Mouse (Mus musculus) heart, adult 9 months (tissue): ENCODE measurements around the gene Mmd.
"Not testable (repeated sequence)": the region's sequence is repeated elsewhere in the genome, so short reads cannot be mapped to it uniquely, and the experiment has no call there.

Experiments
- DNase-seq, 2 experiments: peaks; one replicate each; pipeline ENCODE4 v3.0.0; 2022; ENCODE audit warnings: low spot score in 2 of 2

Mmd gene

DNA sequence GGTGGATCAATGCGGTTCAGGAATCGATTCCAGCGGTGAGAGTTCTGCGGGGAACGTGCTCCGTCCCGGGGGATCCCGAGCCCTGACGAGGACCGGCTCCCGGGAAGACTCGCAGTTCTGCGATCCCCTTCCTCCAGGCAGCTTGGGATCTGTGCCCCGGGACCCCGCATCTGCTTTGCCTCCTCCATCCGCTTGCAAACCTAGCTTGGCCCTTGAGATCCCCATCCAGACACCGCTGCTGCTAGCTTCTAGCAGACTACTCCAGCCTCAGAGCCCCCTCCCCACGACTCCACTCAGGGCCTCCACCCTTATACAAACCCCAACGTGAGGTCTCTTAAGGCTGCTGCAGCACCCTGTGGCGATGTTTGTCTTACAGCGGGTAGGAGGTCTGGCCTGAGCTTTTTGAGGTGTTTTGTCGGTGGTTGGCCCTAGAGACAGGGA lies 465 bp downstream of the Mmd start:
- DNase-seq = no peak

DNA sequence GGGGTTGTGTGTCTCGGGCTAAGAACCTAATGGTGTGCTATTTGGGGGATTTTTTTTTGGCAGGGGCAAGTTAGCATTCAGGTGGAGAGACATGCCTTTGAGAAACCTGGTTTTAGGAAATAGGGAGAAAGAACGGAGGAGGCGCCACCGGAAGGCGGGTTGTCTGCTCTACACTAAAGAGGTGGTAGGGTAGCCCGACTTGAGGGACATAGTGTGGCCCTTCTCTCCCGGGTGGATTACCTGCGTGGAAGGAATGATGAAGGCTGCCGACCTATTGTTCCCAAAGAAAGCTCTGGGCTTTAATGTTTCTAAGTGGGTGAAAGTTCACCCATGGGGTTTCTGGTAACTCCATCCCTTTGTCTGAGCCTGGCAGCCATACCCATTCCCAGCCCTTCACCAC lies 933 bp downstream of the Mmd start:
- DNase-seq = peak in 1 of 2 experiments; percentile 38

DNA sequence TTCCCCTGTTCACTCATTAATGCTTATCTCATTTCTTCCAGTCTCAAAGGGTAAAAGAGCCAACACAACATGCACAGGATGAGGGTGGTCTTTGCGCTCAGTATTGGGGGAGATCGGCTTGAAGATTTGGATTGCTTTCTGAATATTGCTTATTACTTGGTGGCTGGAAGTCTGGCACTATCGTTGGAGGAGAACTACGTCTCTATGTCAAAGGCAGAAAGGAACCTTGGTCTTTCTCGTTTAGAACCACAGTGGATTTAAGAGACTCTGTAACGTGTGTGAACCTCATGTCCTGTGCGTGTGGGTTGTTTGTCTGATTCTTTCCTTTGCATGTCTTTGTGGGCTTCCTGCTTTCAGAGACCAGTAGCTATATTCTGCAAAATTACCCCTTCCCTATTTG lies 1.5 kb downstream of the Mmd start:
- DNase-seq = no peak

DNA sequence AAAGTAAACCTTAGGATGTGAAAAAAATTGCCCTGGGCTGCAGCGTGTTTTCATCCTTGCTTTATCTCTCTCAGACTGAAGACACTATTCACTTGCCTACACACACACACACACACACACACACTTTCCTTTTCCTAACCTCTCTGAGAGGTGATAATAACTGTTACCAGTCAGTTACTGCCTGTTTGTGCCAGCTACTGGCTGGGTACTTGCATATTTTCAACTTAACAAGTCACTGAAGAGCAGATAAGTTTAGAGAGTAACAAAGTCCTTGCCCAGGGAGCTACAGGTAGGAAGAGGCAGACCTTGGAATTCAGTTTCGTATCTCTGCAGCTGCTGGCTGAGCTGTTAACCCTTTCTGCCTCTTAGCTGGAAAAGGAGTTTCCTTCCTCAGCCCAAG lies 2.7 kb downstream of the Mmd start:
- peak; percentile 31 to 35 for DNase-seq

DNA sequence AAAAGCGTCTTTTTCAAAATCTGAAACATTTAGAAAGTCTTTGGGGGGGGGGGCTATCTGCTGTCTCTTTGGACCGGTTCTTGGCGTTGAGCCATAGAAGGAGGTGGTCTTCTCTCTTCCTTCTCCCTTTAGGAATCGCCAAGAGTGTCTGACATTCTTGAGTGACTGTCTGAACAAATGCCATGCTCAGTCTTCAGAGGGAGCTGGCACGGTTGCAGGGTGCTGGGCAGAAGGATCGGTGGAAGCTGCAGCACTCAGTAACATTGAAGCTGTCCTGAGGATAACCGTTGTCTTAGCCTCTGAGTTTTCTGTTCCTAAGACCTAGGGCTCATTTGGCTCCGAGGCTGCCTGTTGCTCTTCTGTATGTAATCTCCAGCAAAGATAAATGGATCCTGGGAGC lies 3.1 kb downstream of the Mmd start:
- DNase-seq = no peak

DNA sequence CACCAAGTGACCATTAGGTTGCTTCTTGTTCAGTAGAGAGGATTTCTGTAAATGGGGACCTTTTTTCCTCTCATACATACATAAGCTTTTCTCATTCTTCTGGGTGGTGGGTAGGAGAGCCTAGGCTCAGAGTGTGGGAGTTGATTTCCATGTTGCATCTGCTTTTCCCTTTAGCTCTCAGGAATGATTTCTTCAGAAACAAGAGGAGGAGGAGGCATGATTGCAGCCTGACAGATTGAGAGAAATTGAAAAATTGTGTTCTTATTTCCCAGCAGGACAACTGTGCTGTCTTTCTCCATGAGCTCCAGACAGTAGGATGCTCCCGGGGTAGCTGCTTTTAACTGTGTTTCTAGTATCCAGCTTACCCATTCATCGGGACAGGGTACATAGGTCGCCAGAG lies 5.3 kb downstream of the Mmd start:
- DNase-seq = no peak

DNA sequence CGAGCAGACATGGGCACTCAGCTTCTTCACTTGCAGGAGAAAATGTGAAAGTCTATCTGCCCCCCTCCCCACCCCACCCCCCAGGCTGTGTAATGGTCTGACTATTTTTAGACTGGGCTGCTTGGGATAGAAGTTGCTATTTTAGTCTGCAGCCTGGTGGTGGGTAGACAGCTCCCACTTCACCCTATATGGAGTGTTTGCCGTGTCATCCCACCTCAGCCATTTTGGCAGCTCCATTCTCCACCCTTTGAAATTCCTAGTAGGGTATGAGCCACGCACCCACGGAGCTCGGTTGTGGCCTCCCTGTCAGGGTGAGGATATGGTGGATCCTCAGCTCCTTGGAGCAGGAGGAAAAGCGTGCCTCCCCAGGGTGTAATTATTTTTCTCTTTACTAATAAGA lies 6.4 kb downstream of the Mmd start:
- peak; percentile 44 to 60 for DNase-seq

DNA sequence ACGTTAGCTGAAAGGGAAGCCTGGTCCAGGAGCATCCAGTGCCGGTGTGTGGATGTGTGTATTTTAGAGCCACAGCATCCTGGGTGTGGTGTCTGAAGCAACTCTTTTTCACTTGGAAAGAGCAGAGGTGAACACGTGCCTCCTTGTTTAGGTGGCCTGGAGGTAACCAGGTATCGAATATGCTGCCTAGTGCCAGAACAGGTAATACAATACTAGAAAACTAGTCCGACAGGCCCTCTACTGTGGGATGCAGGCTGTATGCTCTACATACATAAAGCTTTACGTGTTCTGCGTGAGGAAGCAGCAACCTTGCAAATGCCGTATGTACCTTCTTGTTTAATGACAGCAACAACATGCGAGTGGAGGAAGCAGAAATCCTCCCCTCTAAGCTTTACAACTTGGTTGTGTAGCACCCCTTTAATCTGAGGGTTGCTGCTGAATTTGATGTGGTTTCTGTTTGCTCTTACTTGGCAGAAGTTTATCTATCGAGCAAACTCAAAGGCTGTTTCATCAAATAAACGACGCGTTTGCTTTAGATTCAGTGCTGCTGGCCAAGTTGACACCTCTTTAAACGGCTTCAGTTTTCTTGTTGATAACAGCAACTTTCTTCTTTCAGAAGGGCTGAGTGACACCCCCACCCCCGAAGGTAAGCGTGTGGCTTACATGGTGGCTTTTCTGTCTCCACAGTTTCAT lies 7.7 kb downstream of the Mmd start:
- no peak for DNase-seq

DNA sequence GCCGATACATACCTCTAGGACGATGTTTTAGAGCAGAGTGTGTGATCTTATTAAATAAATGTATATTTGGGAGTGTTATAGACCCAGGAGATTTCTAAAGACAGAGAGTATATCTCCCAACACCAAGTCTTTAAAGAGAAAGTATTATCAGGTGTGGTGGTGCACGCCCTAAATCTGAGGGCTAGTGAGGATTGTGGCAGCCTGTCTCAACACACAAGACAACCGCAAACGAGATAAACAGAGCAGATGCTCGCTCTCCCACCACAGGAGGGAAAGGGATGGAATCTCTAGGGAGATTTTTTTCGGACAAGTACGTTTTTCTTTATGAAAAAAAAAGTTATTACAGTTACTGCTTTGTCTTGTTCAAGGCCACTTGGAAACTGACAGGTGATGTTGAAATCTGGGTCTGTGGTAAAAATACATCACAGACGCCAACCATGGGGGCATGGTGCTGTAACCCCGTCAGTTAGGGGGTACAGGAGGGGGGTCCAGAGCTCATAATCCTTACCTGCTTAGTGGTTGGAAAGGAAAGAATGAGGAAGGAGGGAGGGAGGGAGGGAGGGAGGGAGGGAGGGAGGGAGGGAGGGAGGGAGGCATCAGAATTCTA lies 9.2 kb downstream of the Mmd start:
- DNase-seq = no peak

DNA sequence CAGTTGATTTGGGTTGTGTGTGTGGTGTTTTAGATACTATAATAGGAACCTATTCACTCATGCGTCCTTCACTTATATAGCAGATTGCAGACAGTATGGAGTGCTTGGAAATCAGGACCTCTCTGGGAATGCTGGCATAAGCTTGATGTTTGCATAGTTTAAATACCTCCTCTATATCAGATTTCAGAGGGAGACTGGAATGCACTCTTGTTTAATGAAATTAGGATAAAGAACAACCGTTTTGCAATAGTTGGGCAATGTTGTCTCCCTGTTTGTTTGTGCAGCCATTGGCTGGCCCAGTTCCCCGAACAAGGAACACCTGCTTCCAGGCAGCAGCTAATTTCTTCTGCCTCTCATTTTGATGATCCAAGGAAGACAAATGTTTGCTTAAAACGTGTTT lies 9.8 kb downstream of the Mmd start:
- no peak for DNase-seq

DNA sequence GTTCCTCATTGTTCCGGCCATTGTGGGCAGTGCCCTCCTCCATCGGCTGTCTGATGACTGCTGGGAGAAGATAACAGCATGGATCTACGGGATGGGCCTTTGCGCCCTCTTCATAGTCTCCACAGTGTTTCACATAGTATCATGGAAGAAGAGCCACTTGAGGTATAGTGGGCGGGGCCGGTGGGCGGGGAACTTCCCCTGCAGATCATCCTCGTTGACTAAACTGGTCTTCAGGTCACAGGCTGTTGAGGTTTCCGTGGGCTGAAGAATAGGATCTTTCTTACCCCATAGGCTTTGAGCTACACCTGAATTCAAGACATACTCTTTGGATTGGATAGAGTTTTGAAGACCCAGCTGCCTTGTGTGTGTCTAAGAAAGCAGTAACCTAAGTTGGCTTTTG lies 10.6 kb downstream of the Mmd start:
- no peak for DNase-seq

DNA sequence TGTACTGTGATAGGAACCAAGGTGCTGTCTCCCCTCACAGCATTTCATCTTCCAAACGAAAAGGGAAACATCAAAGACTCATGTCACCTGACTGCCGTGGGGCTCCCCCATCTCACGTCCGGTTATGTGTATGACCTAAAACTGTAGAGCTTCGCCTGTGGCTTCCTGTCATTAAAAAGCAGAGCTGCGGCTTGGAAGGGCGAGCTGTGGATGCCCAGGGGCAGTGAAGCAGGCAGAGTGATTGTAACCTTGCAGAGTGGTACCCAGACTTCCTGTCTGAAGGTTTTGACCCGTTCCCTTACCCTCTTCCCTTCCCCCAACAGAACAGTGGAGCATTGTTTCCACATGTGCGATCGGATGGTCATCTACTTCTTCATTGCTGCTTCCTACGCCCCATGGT lies 14.9 kb downstream of the Mmd start:
- DNase-seq = no peak

DNA sequence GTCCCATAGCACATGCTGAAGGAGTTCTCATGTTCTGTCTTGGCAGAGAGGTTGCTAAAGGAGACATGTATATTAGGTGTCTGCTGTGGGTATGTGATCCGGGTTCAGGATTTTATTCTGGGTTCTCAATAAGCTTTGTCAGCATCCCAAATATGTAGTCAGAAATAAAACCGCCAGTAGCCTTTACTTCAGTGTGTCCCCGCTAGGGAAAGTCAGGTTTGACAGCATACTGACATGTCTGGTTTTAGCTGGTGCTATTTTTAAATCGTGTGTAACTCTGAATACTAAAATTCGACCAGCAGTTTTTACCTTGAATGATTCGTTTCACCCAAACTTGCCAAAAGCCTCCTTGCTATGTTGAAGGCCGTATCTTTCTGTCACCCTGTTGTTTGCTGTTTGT lies 16.3 kb downstream of the Mmd start:
- no peak for DNase-seq

DNA sequence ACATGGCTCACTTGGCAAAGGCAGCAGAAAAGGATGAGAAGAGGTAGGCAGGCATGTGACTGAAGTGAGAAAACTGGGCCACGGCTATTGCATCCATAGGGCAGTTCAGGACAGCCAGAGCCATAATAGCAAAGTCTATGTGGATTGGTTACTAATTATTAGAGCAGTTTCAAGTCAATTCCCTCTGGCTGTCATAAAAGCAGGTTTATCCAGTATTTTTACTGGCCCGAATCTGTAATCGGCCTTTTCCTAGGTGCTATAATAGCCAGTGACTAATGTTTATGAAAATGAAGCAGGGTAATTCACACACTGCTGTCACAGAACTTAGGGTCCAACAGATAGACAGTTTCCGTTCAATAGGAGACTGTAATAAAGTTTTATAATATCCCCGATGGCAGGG lies 19.7 kb downstream of the Mmd start:
- no peak for DNase-seq

DNA sequence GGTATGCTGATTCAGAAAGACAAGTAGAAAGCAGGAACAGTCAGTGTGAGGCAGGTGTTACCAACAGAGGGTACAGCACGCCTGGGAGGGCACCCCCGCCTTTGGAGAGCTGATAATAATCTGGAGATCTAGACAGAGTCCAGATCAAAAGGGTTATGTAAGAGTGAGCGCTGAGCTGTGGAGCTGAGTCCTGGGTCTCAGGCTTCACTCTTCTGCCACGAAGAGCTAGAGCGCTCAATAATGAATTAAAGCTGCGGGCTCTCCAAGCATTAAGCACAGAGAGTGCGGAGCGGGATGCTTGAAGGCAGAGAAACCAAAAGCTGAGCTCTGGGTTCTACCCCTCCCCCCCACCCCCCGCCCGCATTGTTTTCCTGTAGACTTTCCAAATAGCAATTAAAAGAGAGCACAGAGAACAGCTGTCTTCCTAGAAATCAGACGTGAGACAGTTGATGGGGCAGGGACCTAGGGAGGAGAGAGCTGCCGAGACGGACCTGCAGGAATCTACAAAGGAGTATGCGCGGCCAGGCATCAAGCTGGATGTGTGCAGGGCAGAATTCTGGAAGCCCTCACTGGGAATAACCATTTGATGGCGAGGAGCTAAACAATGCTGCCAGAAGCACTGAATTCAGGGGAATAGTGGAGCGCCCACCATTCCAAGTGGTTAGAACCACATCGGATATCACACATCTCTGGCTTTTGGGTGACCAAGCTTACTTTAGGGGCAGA lies 20.3 kb downstream of the Mmd start:
- no peak for DNase-seq

DNA sequence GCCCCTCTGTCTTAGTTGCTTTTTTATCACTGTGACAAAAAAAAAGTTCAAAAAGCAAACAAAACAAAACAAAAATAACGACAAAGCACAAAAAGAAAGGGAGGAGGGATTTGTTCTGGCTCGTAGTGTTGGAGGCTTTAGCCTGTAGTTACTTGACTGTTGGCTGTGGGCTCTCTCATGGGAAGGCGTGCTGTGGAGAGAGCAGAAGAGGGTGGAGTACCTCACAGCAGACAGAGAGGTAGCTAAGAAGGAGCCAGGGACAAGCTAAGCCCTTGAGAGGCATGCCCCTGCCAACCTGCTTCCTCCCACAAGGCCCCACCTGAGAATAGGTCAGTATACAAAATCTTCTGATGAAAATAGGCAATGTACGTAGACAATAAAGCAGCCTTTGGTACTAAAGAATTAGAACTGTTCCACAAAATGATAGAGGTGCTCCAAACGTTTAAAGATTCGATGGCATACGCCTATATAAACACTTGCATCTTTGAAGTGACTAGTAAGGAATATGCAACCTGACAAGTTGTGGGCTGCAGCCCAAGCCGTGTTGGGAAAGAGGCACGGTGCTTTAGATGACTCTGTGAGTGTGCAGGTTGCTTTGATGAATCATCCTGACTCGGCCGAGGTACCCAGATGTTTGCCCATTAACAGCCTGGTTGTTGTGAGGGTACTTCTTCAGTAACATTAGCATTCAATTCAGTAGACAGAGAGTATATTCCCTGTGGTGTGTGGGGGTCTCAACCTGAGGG lies 21.0 kb downstream of the Mmd start:
- no peak for DNase-seq

DNA sequence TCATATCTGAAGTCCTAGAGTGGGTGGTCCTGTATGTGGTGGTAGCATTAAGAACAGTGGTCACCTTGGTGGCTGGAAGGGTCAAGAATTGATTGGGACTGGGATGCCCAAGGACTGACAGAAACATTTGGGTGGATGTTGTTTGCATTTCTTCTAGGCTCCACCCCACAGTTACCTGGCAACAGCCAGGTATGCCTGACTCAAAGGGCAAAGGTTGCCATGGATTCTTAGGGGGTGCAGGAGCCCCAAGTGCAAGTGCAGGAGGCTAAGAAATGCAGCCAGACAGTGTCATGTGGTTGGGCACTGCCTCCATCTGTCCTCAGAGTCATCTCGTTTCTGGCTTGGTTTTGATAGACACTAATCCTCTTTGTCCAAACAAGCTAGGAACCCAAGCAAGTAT lies 24.9 kb downstream of the Mmd start:
- no peak for DNase-seq

DNA sequence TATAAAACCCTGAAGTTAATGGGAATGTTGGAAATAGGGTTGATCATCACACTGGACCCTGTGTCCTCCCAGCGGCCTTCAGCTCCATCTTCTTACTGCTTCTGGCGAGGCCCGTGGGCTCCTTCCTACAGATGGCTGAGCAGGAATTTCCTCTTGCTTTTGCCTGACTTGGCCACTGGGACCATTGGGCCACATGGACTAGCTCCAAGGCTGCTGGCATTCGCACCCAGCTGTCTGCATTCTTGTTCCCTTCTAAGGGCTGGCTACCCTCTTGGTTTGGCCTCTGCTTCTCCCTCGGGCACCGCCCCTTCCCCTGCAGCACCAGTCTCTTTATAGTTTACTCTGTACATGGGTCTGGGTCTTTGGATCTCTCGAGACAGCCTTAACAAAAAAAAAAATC lies 26.4 kb downstream of the Mmd start:
- peak; percentile 24 to 61 for DNase-seq

DNA sequence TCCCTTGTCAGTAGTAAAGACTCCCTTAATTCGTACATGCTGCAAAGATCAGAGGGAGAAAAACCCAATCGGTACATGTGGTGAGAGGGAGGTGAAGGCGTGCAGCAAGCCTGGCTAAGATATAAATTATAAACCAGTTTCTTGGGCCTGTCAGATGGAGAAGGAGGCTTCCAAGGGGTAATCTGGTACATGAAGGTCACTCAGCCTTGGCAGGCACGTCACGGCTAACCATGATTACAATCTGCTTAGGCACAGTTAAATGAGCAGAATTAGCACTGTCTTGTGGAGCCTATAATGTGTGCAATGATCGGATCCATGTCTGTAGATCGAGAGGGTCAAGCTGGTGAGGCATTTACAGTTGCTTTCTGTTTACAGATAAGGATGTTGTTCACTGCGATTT lies 26.9 kb downstream of the Mmd start:
- no peak for DNase-seq

DNA sequence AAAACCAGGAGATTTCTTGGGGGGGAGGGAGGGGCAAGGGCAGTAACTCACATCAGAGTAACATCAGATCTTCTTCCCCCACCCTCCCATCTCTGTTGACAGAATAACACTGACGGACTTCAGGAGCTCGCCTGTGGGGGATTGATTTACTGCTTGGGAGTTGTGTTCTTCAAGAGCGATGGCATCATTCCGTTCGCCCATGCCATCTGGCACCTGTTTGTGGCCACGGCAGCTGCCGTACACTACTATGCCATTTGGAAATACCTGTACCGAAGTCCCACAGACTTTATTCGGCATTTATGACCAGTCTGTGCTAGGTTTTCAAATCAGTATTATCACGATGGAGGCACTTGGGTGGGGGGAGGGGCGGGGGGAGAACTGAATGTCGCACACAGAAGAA lies 27.3 kb downstream of the Mmd start:
- no peak for DNase-seq

DNA sequence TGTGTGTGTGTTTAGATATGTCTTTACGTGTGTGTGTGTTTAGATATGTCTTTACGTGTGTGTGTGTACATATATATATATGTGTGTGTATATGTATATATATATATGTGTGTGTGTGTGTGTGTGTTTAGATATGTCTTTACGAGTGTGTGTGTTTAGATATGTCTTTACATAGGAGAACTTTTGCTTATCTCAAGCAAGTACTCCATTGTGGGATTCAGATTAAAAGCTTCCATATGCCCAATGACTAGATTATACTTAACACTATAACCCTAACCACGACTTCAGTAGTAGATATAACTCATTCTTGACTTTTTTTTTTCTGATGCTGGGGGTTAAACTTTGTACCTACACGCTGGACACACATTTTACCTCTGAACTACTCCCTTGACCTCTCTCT lies 30.8 kb downstream of the Mmd start:
- DNase-seq = no peak

DNA sequence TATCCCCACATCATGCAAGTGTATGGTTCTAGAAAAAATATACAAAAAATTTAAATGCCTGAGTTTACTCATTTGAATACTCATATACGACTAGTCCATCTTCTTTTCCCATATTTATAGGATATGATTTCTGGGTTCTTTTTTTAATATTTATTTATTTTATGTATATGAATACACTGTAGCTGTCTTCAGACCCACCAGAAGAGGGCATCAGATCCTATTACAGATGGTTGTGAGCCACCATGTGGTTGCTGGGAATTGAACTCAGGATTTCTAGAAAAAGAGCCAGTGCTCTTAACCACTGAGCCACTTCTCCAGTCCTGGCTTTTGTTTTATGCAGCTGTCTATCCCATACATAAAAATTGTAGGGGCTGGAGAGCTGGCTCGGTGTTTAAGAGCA lies 32.7 kb downstream of the Mmd start:
- not testable (repeated sequence) for DNase-seq

DNA sequence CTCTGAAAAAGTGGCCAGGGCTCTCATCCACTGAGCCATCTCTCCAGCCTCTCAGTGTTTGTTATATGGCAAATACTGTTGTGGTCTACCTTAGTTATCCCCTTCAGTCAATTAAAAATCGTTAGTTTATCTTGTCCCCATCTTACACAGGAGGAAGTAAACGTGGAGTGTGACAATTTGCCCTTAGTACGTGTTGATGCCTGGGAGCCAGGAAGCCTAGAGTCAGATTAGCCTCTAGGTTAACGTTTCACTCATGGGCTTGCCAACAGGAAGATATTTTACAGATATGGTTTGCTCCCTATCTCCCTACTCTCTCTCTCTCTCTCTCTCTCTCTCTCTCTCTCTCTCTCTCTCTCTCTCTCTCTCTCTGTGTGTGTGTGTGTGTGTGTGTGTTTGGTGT lies 33.9 kb downstream of the Mmd start:
- no peak for DNase-seq
